Mouse (Mus musculus) spleen, adult 18-20 months (tissue): ENCODE results near the gene Tgif1.

Source experiments
- DNase-seq, 2 experiments: peaks; one replicate each; pipeline ENCODE4 v3.0.0; 2022; ENCODE audit warnings: mixed read lengths in 2 of 2

Gene Tgif1

GRCm38 (mm10) chr17:70853436-70853905, at the start of gene Tgif1:
Gene Tgif1 (minus strand): TSS chr17:70853546.
- DNase-seq: peak; percentile 58 to 60

GRCm38 (mm10) chr17:70900660-70901059, 47.3 kb upstream of the Tgif1 start:
- DNase-seq: no peak

- DNase-seq: no peak
Observed at GRCm38 (mm10) chr17:70899642-70900041, 46.3 kb upstream of the Tgif1 start.

GRCm38 (mm10) chr17:70894867-70895266, 41.5 kb upstream of the Tgif1 start:
- no peak for DNase-seq

- DNase-seq: no peak
Observed at GRCm38 (mm10) chr17:70893151-70893550, 39.8 kb upstream of the Tgif1 start.

GRCm38 (mm10) chr17:70892288-70893096, 39.1 kb upstream of the Tgif1 start:
- no peak for DNase-seq

- peak in 1 of 2 experiments; percentile 19 for DNase-seq
Observed at GRCm38 (mm10) chr17:70890571-70890970, 37.2 kb upstream of the Tgif1 start.

- DNase-seq: no peak
Observed at GRCm38 (mm10) chr17:70888657-70889056, 35.3 kb upstream of the Tgif1 start.

- peak; percentile 16 to 22 for DNase-seq
Observed at GRCm38 (mm10) chr17:70887848-70888247, 34.5 kb upstream of the Tgif1 start.

GRCm38 (mm10) chr17:70886641-70887391, 33.5 kb upstream of the Tgif1 start:
- DNase-seq: peak; percentile 59 to 62

- DNase-seq: no peak
Observed at GRCm38 (mm10) chr17:70885868-70886267, 32.5 kb upstream of the Tgif1 start.

GRCm38 (mm10) chr17:70881934-70882333, 28.6 kb upstream of the Tgif1 start:
- no peak for DNase-seq

- no peak for DNase-seq
Observed at GRCm38 (mm10) chr17:70881194-70881593, 27.8 kb upstream of the Tgif1 start.

GRCm38 (mm10) chr17:70878237-70878636, 24.9 kb upstream of the Tgif1 start:
- DNase-seq: no peak

GRCm38 (mm10) chr17:70873778-70874124, 20.4 kb upstream of the Tgif1 start:
- DNase-seq: no peak

- DNase-seq: no peak
Observed at GRCm38 (mm10) chr17:70872936-70873777, 19.8 kb upstream of the Tgif1 start.

GRCm38 (mm10) chr17:70872094-70872929, 19.0 kb upstream of the Tgif1 start:
- DNase-seq: no peak

GRCm38 (mm10) chr17:70871676-70872075, 18.3 kb upstream of the Tgif1 start:
- DNase-seq: no peak

GRCm38 (mm10) chr17:70870581-70870980, 17.2 kb upstream of the Tgif1 start:
- DNase-seq: no peak

GRCm38 (mm10) chr17:70868577-70869229, 15.4 kb upstream of the Tgif1 start:
- no peak for DNase-seq

GRCm38 (mm10) chr17:70866538-70867114, 13.3 kb upstream of the Tgif1 start:
- no peak for DNase-seq
